Mouse (Mus musculus) limb, embryonic 14.5 days (tissue): Measurements from ENCODE around the gene Olfr1138. TPM values are rescaled to one million over a fixed set of nuclear protein-coding genes. Genes with fewer than 3 reads are reported as not detected.

Source experiments
- ATAC-seq: fragments of 200-750 bp; cut with Nextera tagmentation; 2 replicates; pipeline ENCODE4 v1.8.0; 2017; ENCODE audit warnings: low read depth, moderate number of reproducible peaks, moderate TSS enrichment; ENCODE audit not compliant: low FRiP score
- DNase-seq: peaks from one replicate; pipeline ENCODE4 v3.0.0-alpha.2; 2015; ENCODE audit warnings: low spot score
- H3K27ac ChIP-seq: fragments of 300-500 bp; sonication (generic); replicated peaks from 2 replicates; pipeline ENCODE4 v1.5.1; 2014; ENCODE audit warnings: low read depth, mild to moderate bottlenecking, low read length, moderate library complexity, mixed read lengths
- H3K27me3 ChIP-seq: fragments of 300-500 bp; sonication (generic); 2 replicates; pipeline ENCODE4 v1.6.1; 2014; ENCODE audit warnings: low read length, mixed read lengths; ENCODE audit not compliant: control insufficient read depth, insufficient read depth
- H3K36me3 ChIP-seq: fragments of 300-500 bp; sonication (generic); 2 replicates; pipeline ENCODE4 v1.6.1; 2014; ENCODE audit warnings: mild to moderate bottlenecking, low read length, moderate library complexity, mixed read lengths; ENCODE audit not compliant: control insufficient read depth, insufficient read depth
- H3K4me1 ChIP-seq: fragments of 300-500 bp; sonication (generic); 2 replicates; pipeline ENCODE4 v1.6.1; 2014; ENCODE audit warnings: antibody characterized with exemption, low read length, mixed read lengths; ENCODE audit not compliant: control insufficient read depth, insufficient read depth
- H3K4me2 ChIP-seq: fragments of 300-500 bp; sonication (generic); replicated peaks from 2 replicates; pipeline ENCODE4 v1.6.1; 2014; ENCODE audit warnings: low read depth, mild to moderate bottlenecking, low read length, moderate library complexity; ENCODE audit not compliant: severe bottlenecking
- H3K4me3 ChIP-seq: fragments of 300-500 bp; sonication (generic); replicated peaks from 2 replicates; pipeline ENCODE4 v1.5.1; 2014; ENCODE audit warnings: low read length
- H3K9ac ChIP-seq: fragments of 300-500 bp; sonication (generic); 2 replicates; pipeline ENCODE4 v1.6.1; 2014; ENCODE audit warnings: mild to moderate bottlenecking, low read depth, low read length, moderate library complexity; ENCODE audit not compliant: severe bottlenecking
- H3K9me3 ChIP-seq: fragments of 300-500 bp; sonication (generic); 2 replicates; pipeline ENCODE4 v1.6.1; 2016; ENCODE audit warnings: low read length; ENCODE audit not compliant: control insufficient read depth
- POLR2A ChIP-seq: fragments of 200-500 bp; IDR thresholded peaks from 2 replicates; pipeline ENCODE4 v1.8.0; 2012; ENCODE audit warnings: inconsistent platforms, mild to moderate bottlenecking, moderate library complexity, borderline replicate concordance; ENCODE audit not compliant: insufficient read depth, insufficient read length; ENCODE audit errors: extremely low read depth
- polyA plus RNA-seq, 2 experiments: library from polyadenylated mRNA; depleted of rRNA in 1 of 2; stranded (reverse) in 1 of 2; unstranded in 1 of 2; fragments of >200 nt; fragmentation: Nextera tagmentation in 1 of 2; extraction: Ambion mirVana in 1 of 2; gene quantifications; 2 replicates each; pipeline versions ENCODE4 v1.2.1 to v1.2.3; 2012 to 2014

Olfr1138 gene
- polyA plus RNA-seq, 2 experiments: not detected

GRCm38 (mm10) chr2:87713079-87713478 lies 26.7 kb downstream of the Olfr1138 start, which contains the start of gene Olfr1137:
Olfr1137 (minus strand) TSS chr2:87713179.
- no peaks in the 10 kb centered on the region for H3K4me1 ChIP-seq

GRCm38 (mm10) chr2:87693847-87694246 lies 45.9 kb downstream of the Olfr1138 start, which contains the start of gene Olfr1136:
Olfr1136 (minus strand) TSS chr2:87693947.
- TF ChIP-seq POLR2A: no peak
- Histone ChIP-seq H3K4me2 (no peak within 1 kb of the TSS), H3K4me1 (no peaks in the 10 kb centered on the region), H3K27me3 (no peaks in the 10 kb centered on the region), H3K9me3 (no peaks in the 10 kb centered on the region), H3K27ac (no peak within 1 kb of the TSS), H3K4me3 (no peak within 1 kb of the TSS), H3K9ac (no peak within 1 kb of the TSS), H3K36me3 (no peaks in the 10 kb centered on the region)
- no peak for DNase-seq
- ATAC-seq: no peak

More at GRCm38 (mm10) chr2:87713079-87713478, 26.7 kb downstream of the Olfr1138 start, which contains the start of gene Olfr1137:
- DNase-seq (no peak), ATAC-seq (no peak)
- no peaks in the 10 kb centered on the region for H3K27me3 ChIP-seq
- no peak for TF ChIP-seq POLR2A
- H3K27ac ChIP-seq: no peak within 1 kb of the TSS
- H3K9ac ChIP-seq: no peak within 1 kb of the TSS
- H3K9me3 ChIP-seq: no peaks in the 10 kb centered on the region
- H3K36me3 ChIP-seq: no peaks in the 10 kb centered on the region
- no peak within 1 kb of the TSS for H3K4me2 ChIP-seq
- no peak within 1 kb of the TSS for H3K4me3 ChIP-seq

Other genes with a start within 250 kb of the Olfr1138 start
- gene Pramel7, start 242.9 kb downstream of the Olfr1138 start, polyA plus RNA-seq (2012; rRNA removed): not detected in 2 replicates
- gene Pramel7, start 242.9 kb downstream of the Olfr1138 start, polyA plus RNA-seq (2014; fragmentation: Nextera tagmentation; extraction: Ambion mirVana): not detected in 2 replicates
- gene Pramel6, start 233.4 kb downstream of the Olfr1138 start, polyA plus RNA-seq (2012; rRNA removed): not detected in 2 replicates
- gene Pramel6, start 233.4 kb downstream of the Olfr1138 start, polyA plus RNA-seq (2014; fragmentation: Nextera tagmentation; extraction: Ambion mirVana): not detected in 2 replicates
- gene Olfr153, start 208.2 kb downstream of the Olfr1138 start, polyA plus RNA-seq (2012; rRNA removed): not detected in 2 replicates
- not detected in 2 replicates for gene Olfr153, start 208.2 kb downstream of the Olfr1138 start, polyA plus RNA-seq (2014; fragmentation: Nextera tagmentation; extraction: Ambion mirVana)
- gene Olfr1128, start 194.4 kb downstream of the Olfr1138 start, polyA plus RNA-seq (2012; rRNA removed): not detected in 2 replicates
- not detected in 2 replicates for gene Olfr1128, start 194.4 kb downstream of the Olfr1138 start, polyA plus RNA-seq (2014; fragmentation: Nextera tagmentation; extraction: Ambion mirVana)
- not detected in 2 replicates for gene Olfr1129, start 166.1 kb downstream of the Olfr1138 start, polyA plus RNA-seq (2012; rRNA removed)
- gene Olfr1129, start 166.1 kb downstream of the Olfr1138 start, polyA plus RNA-seq (2014; fragmentation: Nextera tagmentation; extraction: Ambion mirVana): not detected in 2 replicates
- not detected in 2 replicates for gene Olfr1130, start 133.8 kb downstream of the Olfr1138 start, polyA plus RNA-seq (2012; rRNA removed)
- gene Olfr1130, start 133.8 kb downstream of the Olfr1138 start, polyA plus RNA-seq (2014; fragmentation: Nextera tagmentation; extraction: Ambion mirVana): not detected in 2 replicates
- gene Olfr1131, start 112.9 kb downstream of the Olfr1138 start, polyA plus RNA-seq (2012; rRNA removed): not detected in 2 replicates
- gene Olfr1131, start 112.9 kb downstream of the Olfr1138 start, polyA plus RNA-seq (2014; fragmentation: Nextera tagmentation; extraction: Ambion mirVana): not detected in 2 replicates
- gene Olfr1132, start 102.4 kb downstream of the Olfr1138 start, polyA plus RNA-seq (2012; rRNA removed): not detected in 2 replicates
- gene Olfr1132, start 102.4 kb downstream of the Olfr1138 start, polyA plus RNA-seq (2014; fragmentation: Nextera tagmentation; extraction: Ambion mirVana): not detected in 2 replicates
- not detected in 2 replicates for gene Olfr1133, start 92.6 kb downstream of the Olfr1138 start, polyA plus RNA-seq (2012; rRNA removed)
- gene Olfr1133, start 92.6 kb downstream of the Olfr1138 start, polyA plus RNA-seq (2014; fragmentation: Nextera tagmentation; extraction: Ambion mirVana): not detected in 2 replicates
- gene Olfr1134, start 81.5 kb downstream of the Olfr1138 start, polyA plus RNA-seq (2012; rRNA removed): not detected in 2 replicates
- not detected in 2 replicates for gene Olfr1134, start 81.5 kb downstream of the Olfr1138 start, polyA plus RNA-seq (2014; fragmentation: Nextera tagmentation; extraction: Ambion mirVana)
- not detected in 2 replicates for gene Olfr1135, start 66.3 kb downstream of the Olfr1138 start, polyA plus RNA-seq (2012; rRNA removed)
- not detected in 2 replicates for gene Olfr1135, start 66.3 kb downstream of the Olfr1138 start, polyA plus RNA-seq (2014; fragmentation: Nextera tagmentation; extraction: Ambion mirVana)
- not detected in 2 replicates for gene Olfr1136, start 46.0 kb downstream of the Olfr1138 start, polyA plus RNA-seq (2012; rRNA removed)
- not detected in 2 replicates for gene Olfr1136, start 46.0 kb downstream of the Olfr1138 start, polyA plus RNA-seq (2014; fragmentation: Nextera tagmentation; extraction: Ambion mirVana)
- not detected in 2 replicates for gene Olfr1137, start 26.8 kb downstream of the Olfr1138 start, polyA plus RNA-seq (2012; rRNA removed)
- not detected in 2 replicates for gene Olfr1137, start 26.8 kb downstream of the Olfr1138 start, polyA plus RNA-seq (2014; fragmentation: Nextera tagmentation; extraction: Ambion mirVana)
- not detected in 2 replicates for gene Olfr1140, start 3.8 kb upstream of the Olfr1138 start, polyA plus RNA-seq (2012; rRNA removed)
- gene Olfr1140, start 3.8 kb upstream of the Olfr1138 start, polyA plus RNA-seq (2014; fragmentation: Nextera tagmentation; extraction: Ambion mirVana): not detected in 2 replicates
- not detected in 2 replicates for gene Olfr1141, start 14.0 kb upstream of the Olfr1138 start, polyA plus RNA-seq (2012; rRNA removed)
- not detected in 2 replicates for gene Olfr1141, start 14.0 kb upstream of the Olfr1138 start, polyA plus RNA-seq (2014; fragmentation: Nextera tagmentation; extraction: Ambion mirVana)
- not detected in 2 replicates for gene Olfr152, start 39.5 kb upstream of the Olfr1138 start, polyA plus RNA-seq (2012; rRNA removed)
- gene Olfr152, start 39.5 kb upstream of the Olfr1138 start, polyA plus RNA-seq (2014; fragmentation: Nextera tagmentation; extraction: Ambion mirVana): not detected in 2 replicates
- gene Olfr1143, start 60.6 kb upstream of the Olfr1138 start, polyA plus RNA-seq (2012; rRNA removed): not detected in 2 replicates
- not detected in 2 replicates for gene Olfr1143, start 60.6 kb upstream of the Olfr1138 start, polyA plus RNA-seq (2014; fragmentation: Nextera tagmentation; extraction: Ambion mirVana)
- not detected in 2 replicates for gene Olfr1145, start 69.8 kb upstream of the Olfr1138 start, polyA plus RNA-seq (2012; rRNA removed)
- not detected in 2 replicates for gene Olfr1145, start 69.8 kb upstream of the Olfr1138 start, polyA plus RNA-seq (2014; fragmentation: Nextera tagmentation; extraction: Ambion mirVana)
- gene Olfr1148, start 90.6 kb upstream of the Olfr1138 start, polyA plus RNA-seq (2012; rRNA removed): not detected in 2 replicates
- not detected in 2 replicates for gene Olfr1148, start 90.6 kb upstream of the Olfr1138 start, polyA plus RNA-seq (2014; fragmentation: Nextera tagmentation; extraction: Ambion mirVana)
- gene Olfr1150-ps1, start 104.0 kb upstream of the Olfr1138 start, polyA plus RNA-seq (2012; rRNA removed): not detected in 2 replicates
- gene Olfr1150-ps1, start 104.0 kb upstream of the Olfr1138 start, polyA plus RNA-seq (2014; fragmentation: Nextera tagmentation; extraction: Ambion mirVana): not detected in 2 replicates
- not detected in 2 replicates for gene Olfr1151, start 115.9 kb upstream of the Olfr1138 start, polyA plus RNA-seq (2012; rRNA removed)
- not detected in 2 replicates for gene Olfr1151, start 115.9 kb upstream of the Olfr1138 start, polyA plus RNA-seq (2014; fragmentation: Nextera tagmentation; extraction: Ambion mirVana)
- gene Olfr1152, start 126.5 kb upstream of the Olfr1138 start, polyA plus RNA-seq (2012; rRNA removed): not detected in 2 replicates
- gene Olfr1152, start 126.5 kb upstream of the Olfr1138 start, polyA plus RNA-seq (2014; fragmentation: Nextera tagmentation; extraction: Ambion mirVana): not detected in 2 replicates
- gene Olfr1153, start 155.0 kb upstream of the Olfr1138 start, polyA plus RNA-seq (2012; rRNA removed): not detected in 2 replicates
- gene Olfr1153, start 155.0 kb upstream of the Olfr1138 start, polyA plus RNA-seq (2014; fragmentation: Nextera tagmentation; extraction: Ambion mirVana): not detected in 2 replicates
- not detected in 2 replicates for gene Olfr1154, start 165.2 kb upstream of the Olfr1138 start, polyA plus RNA-seq (2012; rRNA removed)
- gene Olfr1154, start 165.2 kb upstream of the Olfr1138 start, polyA plus RNA-seq (2014; fragmentation: Nextera tagmentation; extraction: Ambion mirVana): not detected in 2 replicates
- gene Olfr1155, start 205.2 kb upstream of the Olfr1138 start, polyA plus RNA-seq (2012; rRNA removed): not detected in 2 replicates
- gene Olfr1155, start 205.2 kb upstream of the Olfr1138 start, polyA plus RNA-seq (2014; fragmentation: Nextera tagmentation; extraction: Ambion mirVana): not detected in 2 replicates
- not detected in 2 replicates for gene Olfr1156, start 213.1 kb upstream of the Olfr1138 start, polyA plus RNA-seq (2012; rRNA removed)
- not detected in 2 replicates for gene Olfr1156, start 213.1 kb upstream of the Olfr1138 start, polyA plus RNA-seq (2014; fragmentation: Nextera tagmentation; extraction: Ambion mirVana)
- gene Olfr1157, start 228.3 kb upstream of the Olfr1138 start, polyA plus RNA-seq (2012; rRNA removed): not detected in 2 replicates
- gene Olfr1157, start 228.3 kb upstream of the Olfr1138 start, polyA plus RNA-seq (2014; fragmentation: Nextera tagmentation; extraction: Ambion mirVana): not detected in 2 replicates
- gene Olfr74, start 234.7 kb upstream of the Olfr1138 start, polyA plus RNA-seq (2012; rRNA removed): not detected in 2 replicates
- gene Olfr74, start 234.7 kb upstream of the Olfr1138 start, polyA plus RNA-seq (2014; fragmentation: Nextera tagmentation; extraction: Ambion mirVana): not detected in 2 replicates